Mouse (Mus musculus) CD4-positive, CD25-positive, alpha-beta regulatory T cell, adult 2 months (primary cell): ENCODE data around the gene Wfs1.

Experiments used
- DNase-seq: peaks from one replicate; pipeline ENCODE4 v3.0.0-alpha.2; 2012; ENCODE audit warnings: low read depth, low spot score

Wfs1 gene

GRCm38 (mm10) chr5:36935486-36936473, 53.2 kb downstream of the Wfs1 start:
- no peak for DNase-seq

- DNase-seq: no peak
Observed at GRCm38 (mm10) chr5:36933383-36933782, 55.6 kb downstream of the Wfs1 start.

- no peak for DNase-seq
Observed at GRCm38 (mm10) chr5:36929376-36929775, 59.6 kb downstream of the Wfs1 start.

- DNase-seq: peak; percentile 31
Observed at GRCm38 (mm10) chr5:36928701-36929100, 60.3 kb downstream of the Wfs1 start.

GRCm38 (mm10) chr5:36923826-36924700, 64.9 kb downstream of the Wfs1 start:
- no peak for DNase-seq

- no peak for DNase-seq
Observed at GRCm38 (mm10) chr5:36922811-36923210, 66.2 kb downstream of the Wfs1 start.

- no peak for DNase-seq
Observed at GRCm38 (mm10) chr5:36921871-36922270, 67.1 kb downstream of the Wfs1 start.

- no peak for DNase-seq
Observed at GRCm38 (mm10) chr5:36920072-36920471, 68.9 kb downstream of the Wfs1 start.

GRCm38 (mm10) chr5:36918016-36918415, 71.0 kb downstream of the Wfs1 start:
- no peak for DNase-seq

GRCm38 (mm10) chr5:36917245-36917644, 71.8 kb downstream of the Wfs1 start:
- DNase-seq: no peak

GRCm38 (mm10) chr5:36916581-36916980, 72.4 kb downstream of the Wfs1 start:
- DNase-seq: no peak
